Mouse (Mus musculus) ES-Bruce4 (cell line): ENCODE results near the gene Nfkbiz.

ENCODE experiments used
- CTCF ChIP-seq: IDR thresholded peaks from one replicate; pipeline ENCODE4 v1.8.1; 2011; ENCODE audit warnings: low read depth, low read length
- EP300 ChIP-seq: IDR thresholded peaks from 2 replicates; pipeline ENCODE4 v1.6.1; 2011; ENCODE audit warnings: low read depth, low read length; ENCODE audit not compliant: insufficient read depth
- POLR2A ChIP-seq: IDR thresholded peaks from one replicate; pipeline ENCODE4 v1.8.1; 2011; ENCODE audit warnings: low read length; ENCODE audit not compliant: insufficient read depth

DNA sequence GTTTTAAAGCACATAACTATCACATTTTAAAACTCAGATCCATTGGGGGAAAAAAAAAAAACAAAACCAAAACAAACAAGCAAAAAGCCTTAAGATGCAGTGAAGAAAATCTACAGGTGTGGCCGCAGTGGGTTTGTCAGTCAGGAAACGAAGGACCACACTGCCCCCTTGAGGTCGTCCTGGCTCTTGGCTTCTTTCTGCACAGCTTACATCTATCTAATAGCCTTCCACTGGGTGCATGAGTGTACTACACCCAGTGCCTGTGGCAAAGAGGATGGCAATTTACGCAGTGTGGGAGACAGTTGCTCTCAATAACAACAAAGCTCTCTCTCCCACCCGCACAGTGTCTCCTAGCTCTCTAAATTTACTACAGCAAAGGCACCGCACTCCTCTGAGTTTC lies 19.8 kb upstream of the Nfkbiz start:
- TF ChIP-seq POLR2A (no peak), CTCF (peak; percentile 81), EP300 (no peak)
